Mouse (Mus musculus): ENCODE results near the gene Cxcl3.

DNA sequence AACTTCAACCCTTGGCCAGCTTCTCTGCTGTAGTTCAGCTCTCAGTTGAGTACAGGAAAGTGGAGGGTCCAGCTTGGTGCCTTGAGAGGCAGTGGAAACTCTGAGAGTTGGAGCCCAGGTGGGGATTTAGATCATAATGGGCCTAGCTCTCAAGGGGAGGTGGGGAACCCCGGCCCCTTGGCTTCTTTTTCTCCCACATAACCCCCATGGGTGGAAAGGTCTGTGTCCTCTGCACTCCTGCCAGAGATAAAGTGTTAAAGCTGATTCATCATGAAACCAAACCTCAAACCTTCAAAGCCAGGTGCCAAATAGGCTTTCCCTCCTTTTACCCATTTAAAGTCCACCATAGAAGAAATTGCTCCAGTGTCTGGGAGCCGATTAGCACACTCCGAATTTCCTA lies 24.1 kb upstream of the Cxcl3 start:
- no peak for TF ChIP-seq CTCF (IDR thresholded peaks at IDR 0.05; ENCODE audit: low read depth)
- TF ChIP-seq EP300 (IDR thresholded peaks at IDR 0.05; ENCODE audit: low read depth) = no peak
